Mouse (Mus musculus) hindbrain, embryonic 14.5 days (tissue): ENCODE measurements around the gene Gm10644. TPM values are rescaled to one million over a fixed set of nuclear protein-coding genes. Genes with fewer than 3 reads are reported as not detected.

Source experiments
- ATAC-seq: fragments of 200-750 bp; cut with Nextera tagmentation; 2 replicates; pipeline ENCODE4 v1.8.0; 2017; ENCODE audit warnings: moderate number of reproducible peaks, mild to moderate bottlenecking, moderate TSS enrichment, moderate library complexity; ENCODE audit not compliant: low FRiP score
- DNase-seq: peaks from one replicate; pipeline ENCODE4 v3.0.0-alpha.2; 2015; ENCODE audit warnings: low spot score
- H3K27ac ChIP-seq: fragments of 300-500 bp; sonication (generic); 2 replicates; pipeline ENCODE4 v1.5.1; 2014; ENCODE audit warnings: mild to moderate bottlenecking, moderate library complexity
- H3K27me3 ChIP-seq: fragments of 300-500 bp; sonication (generic); 2 replicates; pipeline ENCODE4 v1.6.1; 2014; ENCODE audit warnings: mild to moderate bottlenecking, low read length, mixed read lengths; ENCODE audit not compliant: control insufficient read depth, insufficient read depth
- H3K36me3 ChIP-seq: fragments of 300-500 bp; sonication (generic); replicated peaks from 2 replicates; pipeline ENCODE4 v1.6.1; 2014; ENCODE audit not compliant: control insufficient read depth, insufficient read depth
- H3K4me1 ChIP-seq: fragments of 300-500 bp; sonication (generic); replicated peaks from 2 replicates; pipeline ENCODE4 v1.6.1; 2014; ENCODE audit warnings: antibody characterized with exemption, low read length, mixed read lengths; ENCODE audit not compliant: control insufficient read depth, insufficient read depth
- H3K4me2 ChIP-seq: fragments of 300-500 bp; sonication (generic); replicated peaks from 2 replicates; pipeline ENCODE4 v1.6.1; 2014; ENCODE audit warnings: mild to moderate bottlenecking, moderate library complexity
- H3K4me3 ChIP-seq: fragments of 300-500 bp; sonication (generic); replicated peaks from 2 replicates; pipeline ENCODE4 v1.5.1; 2014; ENCODE audit warnings: mild to moderate bottlenecking, low read length
- H3K9ac ChIP-seq: fragments of 300-500 bp; sonication (generic); 2 replicates; pipeline ENCODE4 v1.6.1; 2014
- H3K9me3 ChIP-seq: fragments of 300-500 bp; sonication (generic); 2 replicates; pipeline ENCODE4 v1.6.1; 2016; ENCODE audit warnings: low read length; ENCODE audit not compliant: control insufficient read depth
- WGBS: fragments of 180-500 bp; shearing (Covaris S2); extraction: QIAGEN DNeasy Blood & Tissue Kit; methylation state at CpG from one replicate; pipeline ENCODE4 v1.1.7; 2014; 5-methylcytosine and 5-hydroxymethylcytosine counted together
- polyA plus RNA-seq: library from polyadenylated mRNA; unstranded; fragments of >200 nt; fragmentation: Nextera tagmentation; extraction: Ambion mirVana; gene quantifications from 2 replicates; pipeline ENCODE4 v1.2.1, GENCODE M21; 2014

Gene Gm10644
- polyA plus RNA-seq, 1 experiment from 2014 or later = 1.1 TPM

- peak; percentile 18 for ATAC-seq
- peaks cover 28% of the 10 kb centered on the region for H3K36me3 ChIP-seq
- peak overlapping the region; percentile 60 for H3K4me3 ChIP-seq
- peaks cover 16% of the 10 kb centered on the region for H3K27me3 ChIP-seq
- H3K4me1 ChIP-seq = peaks cover 19% of the 10 kb centered on the region
- peak; percentile 75 for DNase-seq
- peak overlapping the region; percentile 81 for H3K27ac ChIP-seq
- H3K9ac ChIP-seq = peak overlapping the region; percentile 81
- no peaks in the 10 kb centered on the region for H3K9me3 ChIP-seq
- H3K4me2 ChIP-seq = peak overlapping the region; percentile 86
- 1% methylated on average over 57 of the region's 92 CpGs for WGBS
These were observed 43.4 kb upstream of the Gm10644 start for GRCm38 (mm10) chr8:83998231-83999056.

DNA sequence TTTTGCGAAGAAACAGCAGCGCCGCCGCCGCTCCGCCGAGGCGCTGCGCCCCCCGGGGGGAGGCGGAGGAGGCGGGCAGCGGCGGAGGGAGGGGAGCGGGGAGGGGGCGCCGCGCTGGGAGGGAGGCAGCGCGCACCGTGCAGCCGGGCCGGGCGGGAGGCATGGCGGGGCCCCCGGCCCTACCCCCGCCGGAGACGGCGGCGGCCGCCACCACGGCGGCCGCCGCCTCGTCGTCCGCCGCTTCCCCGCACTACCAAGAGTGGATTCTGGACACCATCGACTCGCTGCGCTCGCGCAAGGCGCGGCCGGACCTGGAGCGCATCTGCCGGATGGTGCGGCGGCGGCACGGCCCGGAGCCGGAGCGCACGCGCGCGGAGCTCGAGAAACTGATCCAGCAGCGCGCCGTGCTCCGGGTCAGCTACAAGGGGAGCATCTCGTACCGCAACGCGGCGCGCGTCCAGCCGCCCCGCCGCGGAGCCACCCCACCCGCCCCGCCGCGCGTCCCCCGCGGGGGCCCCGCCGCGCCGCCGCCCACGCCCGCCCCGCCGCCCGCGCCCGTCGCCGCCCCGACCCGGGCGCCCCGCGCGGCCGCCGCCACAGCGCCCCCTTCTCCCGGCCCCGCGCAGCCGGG is 42.6 kb upstream of the Gm10644 start, which contains the start of gene Samd1:
Gene Samd1 (plus strand): TSS at position 162 of the 631 bp plus-strand sequence.
- Histone ChIP-seq H3K4me3 (peak within 1 kb of the TSS; percentile 87), H3K9me3 (no peaks in the 10 kb centered on the region), H3K36me3 (peaks cover 30% of the 10 kb centered on the region), H3K4me2 (peak within 1 kb of the TSS; percentile 86), H3K27me3 (peaks cover 16% of the 10 kb centered on the region), H3K27ac (peak within 1 kb of the TSS; percentile 95), H3K4me1 (peaks cover 19% of the 10 kb centered on the region), H3K9ac (peak within 1 kb of the TSS; percentile 81)
- DNase-seq = peak; percentile 64
- peak; percentile 18 for ATAC-seq
- under 1% methylated on average over 75 of the region's 112 CpGs for WGBS

GRCm38 (mm10) chr8:83996567-83997505 is 41.8 kb upstream of the Gm10644 start:
- peak overlapping the region; percentile 86 for H3K4me2 ChIP-seq
- peaks cover 19% of the 10 kb centered on the region for H3K4me1 ChIP-seq
- under 1% methylated on average over 51 of the region's 103 CpGs for WGBS
- H3K36me3 ChIP-seq = peaks cover 38% of the 10 kb centered on the region
- peak overlapping the region; percentile 87 for H3K4me3 ChIP-seq
- peak; percentile 74 for ATAC-seq
- no peaks in the 10 kb centered on the region for H3K9me3 ChIP-seq
- DNase-seq = peak; percentile 72
- peak overlapping the region; percentile 95 for H3K27ac ChIP-seq
- peak overlapping the region; percentile 81 for H3K9ac ChIP-seq
- peaks cover 16% of the 10 kb centered on the region for H3K27me3 ChIP-seq

GRCm38 (mm10) chr8:83995973-83996372 is 41.0 kb upstream of the Gm10644 start:
- H3K4me2 ChIP-seq = peak overlapping the region; percentile 86
- H3K4me3 ChIP-seq = peak overlapping the region; percentile 87
- H3K27me3 ChIP-seq = peaks cover 7% of the 10 kb centered on the region
- WGBS = 13% methylated on average over 12 of the region's 12 CpGs
- no peak for DNase-seq
- ATAC-seq = no peak
- H3K27ac ChIP-seq = peak overlapping the region; percentile 95; the same call in 1 of the 2 replicates
- no peaks in the 10 kb centered on the region for H3K9me3 ChIP-seq
- H3K9ac ChIP-seq = peak overlapping the region; percentile 81; the same call in 1 of the 2 replicates
- peaks cover 19% of the 10 kb centered on the region for H3K4me1 ChIP-seq
- H3K36me3 ChIP-seq = peaks cover 47% of the 10 kb centered on the region

DNA sequence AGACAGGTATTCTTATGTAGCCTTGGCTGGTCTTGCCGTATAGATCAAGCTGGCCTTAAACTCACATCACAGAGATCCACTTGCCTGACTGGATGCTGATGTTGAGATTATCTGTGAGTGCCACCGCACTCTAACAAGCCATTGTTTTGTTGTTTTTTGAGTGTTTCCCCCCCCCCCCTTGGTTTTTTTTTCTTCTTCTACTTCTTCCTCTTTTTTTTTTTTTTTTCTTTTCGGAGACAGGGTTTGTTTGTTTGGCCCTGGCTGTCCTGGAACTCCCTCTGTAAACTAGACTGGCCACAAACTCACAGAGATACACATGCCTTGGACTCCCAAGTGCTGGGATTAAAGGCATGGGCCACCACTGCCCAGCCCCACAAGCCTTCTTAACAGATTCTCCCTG is 39.0 kb upstream of the Gm10644 start:
- peaks cover 50% of the 10 kb centered on the region for H3K36me3 ChIP-seq

DNA sequence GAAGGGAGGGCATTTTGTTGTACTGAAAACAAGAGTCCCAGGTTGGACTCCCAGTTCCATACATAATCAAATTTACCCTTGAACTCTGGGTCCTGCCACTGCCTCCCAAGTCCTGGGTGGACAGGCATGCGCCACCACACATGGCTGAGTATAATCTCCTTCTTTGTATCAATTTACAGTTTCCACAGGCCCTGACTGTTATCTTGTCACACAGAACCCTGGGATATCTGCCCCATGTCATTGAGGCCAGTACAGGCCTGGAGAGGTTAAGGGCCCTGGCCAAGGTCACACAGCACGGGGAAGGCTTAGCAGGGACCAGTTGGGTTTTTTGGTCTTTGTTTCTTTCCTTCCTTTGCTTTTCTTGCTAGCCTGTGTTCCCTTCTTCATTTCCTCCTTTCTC is 37.5 kb upstream of the Gm10644 start:
- ATAC-seq (no peak), DNase-seq (no peak)
- H3K27ac ChIP-seq = no peak overlapping the region
- WGBS = 79% methylated on average over 2 of the region's 2 CpGs
- H3K9ac ChIP-seq = no peak overlapping the region
- H3K4me1 ChIP-seq = peaks cover 4% of the 10 kb centered on the region; the same call in 1 of the 2 replicates
- no peaks in the 10 kb centered on the region for H3K27me3 ChIP-seq
- H3K9me3 ChIP-seq = no peaks in the 10 kb centered on the region
- H3K36me3 ChIP-seq = peaks cover 66% of the 10 kb centered on the region
- no peak overlapping the region for H3K4me3 ChIP-seq
- H3K4me2 ChIP-seq = no peak overlapping the region

More for the DNA sequence above, 39.0 kb upstream of the Gm10644 start:
- peaks cover 11% of the 10 kb centered on the region for H3K4me1 ChIP-seq
- DNase-seq (no peak), ATAC-seq (no peak)
- H3K4me3 ChIP-seq = no peak overlapping the region
- no peak overlapping the region for H3K9ac ChIP-seq
- H3K27ac ChIP-seq = no peak overlapping the region
- 92% methylated on average over 3 of the region's 3 CpGs for WGBS
- no peaks in the 10 kb centered on the region for H3K9me3 ChIP-seq
- H3K27me3 ChIP-seq = no peaks in the 10 kb centered on the region
- H3K4me2 ChIP-seq = no peak overlapping the region

GRCm38 (mm10) chr8:83990170-83990569 is 35.2 kb upstream of the Gm10644 start:
- ATAC-seq (no peak), DNase-seq (no peak)
- H3K36me3 ChIP-seq = peaks cover 84% of the 10 kb centered on the region
- no peaks in the 10 kb centered on the region for H3K4me1 ChIP-seq
- H3K27me3 ChIP-seq = no peaks in the 10 kb centered on the region
- 95% methylated on average over 14 of the region's 14 CpGs for WGBS
- H3K4me2 ChIP-seq = no peak overlapping the region
- no peak overlapping the region for H3K9ac ChIP-seq
- H3K9me3 ChIP-seq = no peaks in the 10 kb centered on the region
- H3K27ac ChIP-seq = no peak overlapping the region
- no peak overlapping the region for H3K4me3 ChIP-seq

DNA sequence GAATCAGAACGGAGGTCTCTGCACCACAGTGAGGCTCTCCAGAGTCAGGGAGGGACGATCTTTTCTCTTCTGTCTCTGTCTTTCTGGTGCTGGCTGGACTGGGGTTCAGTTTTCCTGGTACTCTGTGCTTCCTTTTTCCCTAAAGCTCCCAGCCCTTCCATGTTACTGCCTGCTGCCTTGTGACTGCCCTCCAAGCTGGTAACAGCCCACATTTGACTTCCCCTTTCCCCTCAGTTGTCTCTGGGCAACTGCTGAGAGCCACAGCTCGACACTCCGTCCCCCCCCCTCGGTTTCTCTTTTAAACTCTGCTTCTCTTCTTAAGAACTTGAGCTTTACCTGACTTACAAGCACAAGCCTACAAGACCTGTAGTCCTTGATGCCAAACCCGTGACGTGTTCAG is 34.2 kb upstream of the Gm10644 start:
- H3K36me3 ChIP-seq = peaks cover 87% of the 10 kb centered on the region
- H3K4me3 ChIP-seq = no peak overlapping the region
- H3K27me3 ChIP-seq = no peaks in the 10 kb centered on the region
- no peaks in the 10 kb centered on the region for H3K9me3 ChIP-seq
- H3K4me1 ChIP-seq = no peaks in the 10 kb centered on the region
- no peak overlapping the region for H3K4me2 ChIP-seq
- H3K9ac ChIP-seq = no peak overlapping the region
- DNase-seq = no peak
- no peak overlapping the region for H3K27ac ChIP-seq
- ATAC-seq = no peak
- WGBS = 86% methylated on average over 7 of the region's 7 CpGs
